Mouse (Mus musculus) spleen, adult 2 months (tissue): Measurements from ENCODE around the gene Htt. TPM values are rescaled to one million over a fixed set of nuclear protein-coding genes. Genes with fewer than 3 reads are reported as not detected.
A peak's percentile ranks its signal among the peaks of the same experiment; 100 is the strongest.
"Not testable (repeated sequence)": the region's sequence is repeated elsewhere in the genome, so short reads cannot be mapped to it uniquely, and the experiment has no call there.

Experiments used
- DNase-seq, 2 experiments: peaks; one replicate each; pipeline versions ENCODE4 v3.0.0 to v3.0.0-alpha.2; 2012 to 2021; ENCODE audit warnings: low spot score in 2 of 2, low read depth in 1 of 2
- H3K27ac ChIP-seq: fragments of 200-500 bp; 2 replicates; pipeline ENCODE4 v1.5.1; 2012; ENCODE audit warnings: low read length, inconsistent platforms; ENCODE audit not compliant: insufficient read depth
- H3K27me3 ChIP-seq: fragments of 200-500 bp; 2 replicates; pipeline ENCODE4 v1.6.1; 2012; ENCODE audit warnings: mild to moderate bottlenecking, moderate library complexity, low read length, inconsistent platforms; ENCODE audit not compliant: control insufficient read depth, insufficient read depth
- H3K36me3 ChIP-seq: fragments of 200-500 bp; 2 replicates; pipeline ENCODE4 v1.6.1; 2012; ENCODE audit warnings: mild to moderate bottlenecking, low read length, inconsistent platforms; ENCODE audit not compliant: control insufficient read depth, insufficient read depth
- H3K4me1 ChIP-seq: fragments of 200-500 bp; 2 replicates; pipeline ENCODE4 v1.6.1; 2011; ENCODE audit warnings: inconsistent platforms; ENCODE audit not compliant: control insufficient read depth, insufficient read depth, insufficient read length
- H3K4me3 ChIP-seq: fragments of 200-500 bp; 2 replicates; pipeline ENCODE4 v1.5.1; 2011; ENCODE audit warnings: mild to moderate bottlenecking, inconsistent platforms; ENCODE audit not compliant: insufficient read depth, insufficient read length; ENCODE audit errors: extremely low read depth
- CTCF ChIP-seq: fragments of 200-500 bp; IDR thresholded peaks from 2 replicates; pipeline ENCODE4 v1.5.1; 2011; ENCODE audit warnings: mild to moderate bottlenecking, inconsistent platforms; ENCODE audit not compliant: insufficient read depth, insufficient read length, insufficient replicate concordance; ENCODE audit errors: extremely low read depth
- POLR2A ChIP-seq: fragments of 200-500 bp; IDR thresholded peaks from 2 replicates; pipeline ENCODE4 v1.6.1; 2011; ENCODE audit warnings: low read depth, low read length, inconsistent platforms
- WGBS: fragments of 180-500 bp; shearing (Covaris S2); methylation state at CpG from one replicate; pipeline ENCODE4 v1.1.7; 2018; 5-methylcytosine and 5-hydroxymethylcytosine counted together
- polyA plus RNA-seq: library from polyadenylated mRNA; depleted of rRNA; stranded (reverse); fragments of >200 nt; gene quantifications from 2 replicates; pipeline ENCODE4 v1.2.3, GENCODE M21; 2012; rRNA removed

The Htt gene
- 11.9 TPM in 2 replicates for polyA plus RNA-seq

DNA sequence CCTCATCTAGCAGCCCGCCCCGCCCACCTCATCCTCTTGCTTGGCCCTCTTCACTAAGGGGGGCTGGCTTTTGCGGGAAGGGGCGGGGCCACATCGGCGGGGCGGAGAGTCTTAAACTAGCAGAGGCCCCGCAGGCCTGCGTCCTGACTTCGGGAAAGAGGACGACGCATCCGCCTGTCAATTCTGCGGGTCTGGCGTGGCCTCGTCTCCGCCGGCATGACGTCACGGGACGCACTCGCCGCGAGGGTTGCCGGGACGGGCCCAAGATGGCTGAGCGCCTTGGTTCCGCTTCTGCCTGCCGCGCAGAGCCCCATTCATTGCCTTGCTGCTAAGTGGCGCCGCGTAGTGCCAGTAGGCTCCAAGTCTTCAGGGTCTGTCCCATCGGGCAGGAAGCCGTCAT is at the start of gene Htt:
Gene Htt (plus strand): TSS at position 232 of the 400 bp plus-strand sequence.
- peaks cover 7% of the 10 kb centered on the region; the same call in 1 of the 2 replicates for H3K4me1 ChIP-seq
- H3K36me3 ChIP-seq: no peaks in the 10 kb centered on the region
- no peaks in the 10 kb centered on the region; the same call in 1 of the 2 replicates for H3K27me3 ChIP-seq
- peak; percentile 83 to 95 for DNase-seq
- WGBS: under 1% methylated on average over 35 of the region's 35 CpGs
- TF ChIP-seq POLR2A (peak; percentile 86), CTCF (no peak)
- H3K27ac ChIP-seq: peak within 1 kb of the TSS; percentile 31
- peak within 1 kb of the TSS; percentile 82 for H3K4me3 ChIP-seq

DNA sequence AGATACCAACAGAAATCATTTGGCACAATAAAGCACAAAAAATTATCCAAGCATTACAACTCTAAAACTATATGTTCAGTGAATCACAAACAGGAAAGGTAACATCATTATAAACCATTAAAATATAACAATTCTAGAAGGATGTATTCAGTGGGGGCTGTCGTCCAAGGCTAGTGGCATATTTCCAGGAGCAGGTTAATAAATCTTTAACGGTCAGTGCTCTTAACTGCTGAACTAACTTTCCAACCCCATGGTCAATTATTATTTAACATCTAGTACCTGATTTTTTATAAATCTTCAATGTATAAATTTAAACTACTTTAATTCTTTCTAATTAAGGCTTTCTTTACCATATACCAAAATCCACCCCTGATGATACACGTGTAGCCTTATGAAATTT is 47.2 kb upstream of the Htt start:
- not testable (repeated sequence) for H3K27ac ChIP-seq, H3K4me1 ChIP-seq, H3K27me3 ChIP-seq, H3K36me3 ChIP-seq, DNase-seq, H3K4me3 ChIP-seq
- WGBS: 84% methylated on average over 3 of the region's 3 CpGs

- no peaks in the 10 kb centered on the region for H3K36me3 ChIP-seq
- DNase-seq: no peak
- H3K27me3 ChIP-seq: no peaks in the 10 kb centered on the region
- H3K4me1 ChIP-seq: no peaks in the 10 kb centered on the region
- no peak overlapping the region for H3K4me3 ChIP-seq
- TF ChIP-seq CTCF (no peak), POLR2A (no peak)
- H3K27ac ChIP-seq: no peak overlapping the region
- WGBS: 80% methylated on average over 5 of the region's 5 CpGs
Measured at GRCm38 (mm10) chr5:34714816-34715215, 46.7 kb upstream of the Htt start.

DNA sequence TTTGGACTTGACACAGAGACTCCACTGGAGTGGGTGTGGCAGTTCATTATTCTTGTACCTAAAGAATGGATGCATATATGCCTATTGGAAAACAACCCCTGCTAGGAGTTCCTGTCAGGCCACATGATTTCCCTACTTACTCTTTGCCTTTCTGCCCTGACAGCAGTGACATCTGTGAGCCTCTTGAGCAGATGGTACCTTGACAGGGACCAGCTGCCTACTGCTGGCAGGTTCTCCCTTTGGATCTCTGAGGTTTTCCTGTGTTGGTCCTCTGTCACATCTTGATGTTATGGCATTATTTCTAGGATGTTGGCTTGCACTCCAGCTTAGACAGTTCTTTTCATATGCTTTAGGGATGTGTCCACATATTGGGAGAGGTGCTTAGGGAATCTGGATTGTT is 32.4 kb upstream of the Htt start:
- no peak for TF ChIP-seq CTCF
- no peak for TF ChIP-seq POLR2A

DNA sequence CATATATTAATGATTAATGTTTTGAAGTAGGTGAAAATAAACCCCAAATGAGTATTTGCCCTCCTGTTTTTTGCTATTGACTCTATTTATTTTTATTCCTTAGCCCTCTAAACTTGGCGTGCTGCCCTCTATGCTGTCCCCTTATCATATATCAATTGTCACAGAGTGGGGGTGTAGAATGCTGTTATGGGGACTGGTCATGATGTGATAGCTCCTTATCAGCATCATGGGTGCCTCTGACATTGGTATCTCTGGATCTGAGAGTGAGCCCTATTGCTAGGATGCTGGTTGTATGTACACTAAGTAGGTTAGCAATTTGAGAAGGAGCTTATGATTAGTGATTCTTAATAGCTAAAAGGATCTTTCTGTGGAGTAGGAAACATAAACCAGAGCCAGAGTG is 31.3 kb upstream of the Htt start:
- Histone ChIP-seq H3K4me3 (no peak overlapping the region), H3K36me3 (no peaks in the 10 kb centered on the region), H3K4me1 (no peaks in the 10 kb centered on the region), H3K27ac (no peak overlapping the region), H3K27me3 (no peaks in the 10 kb centered on the region)
- no peak for DNase-seq
- TF ChIP-seq CTCF (no peak), POLR2A (no peak)
- 85% methylated on average over 1 of the region's 1 CpGs for WGBS

More for the DNA sequence above, 32.4 kb upstream of the Htt start:
- Histone ChIP-seq H3K27ac (no peak overlapping the region), H3K4me3 (no peak overlapping the region), H3K27me3 (no peaks in the 10 kb centered on the region), H3K36me3 (no peaks in the 10 kb centered on the region), H3K4me1 (no peaks in the 10 kb centered on the region)
- DNase-seq: no peak

DNA sequence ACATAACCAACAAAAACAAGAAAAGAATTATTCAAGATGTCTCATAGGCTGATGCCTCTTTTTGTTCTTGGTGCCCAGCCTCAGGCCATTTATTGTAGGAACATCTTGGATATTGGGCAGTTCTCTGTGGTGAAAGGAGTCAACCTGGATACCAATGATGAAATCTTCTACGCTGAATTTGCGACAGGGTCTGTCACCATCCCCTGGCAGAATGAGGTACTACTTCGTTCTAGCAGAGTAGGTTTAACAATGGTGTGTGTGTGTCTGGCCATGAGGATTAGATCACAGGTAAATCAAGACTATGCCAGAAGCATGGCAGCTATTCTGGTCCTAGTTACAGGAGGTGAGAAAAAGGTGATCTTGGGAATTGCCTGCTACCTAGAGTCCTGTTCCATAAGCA is 10.1 kb upstream of the Htt start:
- Histone ChIP-seq H3K4me1 (no peaks in the 10 kb centered on the region), H3K4me3 (no peak overlapping the region), H3K27ac (no peak overlapping the region), H3K27me3 (no peaks in the 10 kb centered on the region; the same call in 1 of the 2 replicates), H3K36me3 (no peaks in the 10 kb centered on the region)
- DNase-seq: no peak
- TF ChIP-seq CTCF (no peak), POLR2A (no peak)
- WGBS: 55% methylated on average over 3 of the region's 3 CpGs

DNA sequence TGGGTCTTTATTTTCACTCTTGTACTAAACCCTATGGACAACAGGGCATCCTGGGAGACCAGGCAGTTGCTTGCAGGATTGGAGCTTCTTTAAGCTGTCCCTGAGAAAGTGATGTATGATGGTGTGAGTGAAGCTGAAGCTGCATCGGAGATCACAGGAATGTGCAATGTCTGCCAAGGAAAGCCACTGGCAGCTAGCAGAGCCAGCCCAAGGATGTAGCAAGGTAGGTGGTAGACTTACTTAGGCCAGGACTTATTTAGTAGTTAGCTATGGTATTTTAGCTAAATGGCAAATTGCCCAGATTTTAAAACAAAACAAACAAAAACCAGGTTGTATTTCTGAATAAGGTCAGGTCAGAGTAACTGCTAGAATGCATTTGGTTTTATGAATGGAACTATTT is 2.8 kb upstream of the Htt start:
- Histone ChIP-seq H3K27ac (no peak overlapping the region), H3K4me1 (peaks cover 7% of the 10 kb centered on the region; the same call in 1 of the 2 replicates), H3K27me3 (no peaks in the 10 kb centered on the region; the same call in none of the 2 replicates), H3K4me3 (no peak overlapping the region), H3K36me3 (no peaks in the 10 kb centered on the region)
- no peak for DNase-seq
- TF ChIP-seq CTCF (no peak), POLR2A (no peak)
- 87% methylated on average over 1 of the region's 1 CpGs for WGBS
